In genomic region chr11:6547037-6547680, GRCm38 (mm10) we compare ENCODE assay signal across 8 mouse cellular contexts. TPM values are rescaled to one million over a fixed set of nuclear protein-coding genes. Genes with fewer than 3 reads are reported as not detected.
DNase-seq lines count a peak whose midpoint lies in the region; ATAC-seq and TF ChIP-seq lines count a peak whose summit lies in the region.

No protein-coding gene starts in this region.

- no peak for TF ChIP-seq EP300 in CH12.LX (IDR thresholded peaks at IDR 0.05; ENCODE audit: low read length)

- TF ChIP-seq RAD21 in CH12.LX (IDR thresholded peaks at IDR 0.05; ENCODE audit: low read depth, low read length): no peak

- WGBS in forebrain, embryonic 15.5 days: under 1% methylated on average over 38 of the region's 41 CpGs
- under 1% methylated on average over 29 of the region's 41 CpGs for WGBS in lung, embryonic 16.5 days
- 1% methylated on average over 34 of the region's 41 CpGs for WGBS in neural tube, embryonic 15.5 days

- intact Hi-C loops in heart, postnatal 25 days (cut with DNase I): loop anchor here (5.0 kb wide), 2 partner anchors 70 to 80 kb away; partner anchors contain the start of genes Purb and Tbrg4

- dilution Hi-C loops in CH12.LX (cut with MboI; ENCODE audit: extremely low pct_ligation_motif_present, extremely low pct_unique_long_range_greater_than_20kb, low sequenced_read_pairs): no loop called here

- peak; percentile 66 for ATAC-seq in forebrain, embryonic 15.5 days (replicated peaks)
- peak; percentile 76 for ATAC-seq in lung, embryonic 16.5 days (ENCODE audit: low read depth)
- peak; percentile 60; the same call in 1 of the 2 replicates for ATAC-seq in neural tube, embryonic 15.5 days (ENCODE audit: low FRiP score)

- no peak for TF ChIP-seq POLR2A in CH12.LX (IDR thresholded peaks at IDR 0.05; ENCODE audit: low read depth, low read length)

- peak overlapping the region; percentile 43 for H3K27ac ChIP-seq in CH12.LX (ENCODE audit: insufficient read depth, low read depth)
- peak overlapping the region; percentile 97 for H3K27ac ChIP-seq in forebrain, embryonic 15.5 days (replicated peaks)
- H3K27ac ChIP-seq in lung, embryonic 16.5 days (ENCODE audit: low read length): peak overlapping the region; percentile 96
- peak overlapping the region; percentile 95 for H3K27ac ChIP-seq in neural tube, embryonic 15.5 days (replicated peaks)

- peak overlapping the region; percentile 66 to 97 (median 84) for H3K4me3 ChIP-seq in CH12.LX (replicated peaks in 1 of 3; ENCODE audit: low read depth in 2 of 3, low read length in 2 of 3, poor library complexity in 1 of 3)
- peak overlapping the region; percentile 83 for H3K4me3 ChIP-seq in forebrain, embryonic 15.5 days
- peak overlapping the region; percentile 86 for H3K4me3 ChIP-seq in lung, embryonic 16.5 days (ENCODE audit: low read length)
- peak overlapping the region; percentile 87 for H3K4me3 ChIP-seq in neural tube, embryonic 15.5 days (replicated peaks)

- peak overlapping the region; percentile 85 for H3K4me2 ChIP-seq in CH12.LX (ENCODE audit: insufficient read depth, low read depth, poor library complexity, severe bottlenecking)
- H3K4me2 ChIP-seq in forebrain, embryonic 15.5 days (replicated peaks): peak overlapping the region; percentile 58
- peak overlapping the region; percentile 75 for H3K4me2 ChIP-seq in lung, embryonic 16.5 days (ENCODE audit: low read depth, low read length)
- H3K4me2 ChIP-seq in neural tube, embryonic 15.5 days: peak overlapping the region; percentile 75

- peaks cover 42% of the 10 kb centered on the region for H3K79me2 ChIP-seq in CH12.LX (replicated peaks; ENCODE audit: control insufficient read depth, extremely low read depth, insufficient read depth, poor library complexity, severe bottlenecking)

- peak; percentile 62 for DNase-seq in CH12.LX (ENCODE audit: extremely low read depth)
- DNase-seq in cerebellum, adult 11 months: peak; percentile 43
- DNase-seq in heart, postnatal 25 days (ENCODE audit: low spot score): peak; percentile 75
- DNase-seq in kidney, postnatal 36 days: peak; percentile 77 to 80
- DNase-seq in testis, postnatal 14 days (ENCODE audit: low spot score): peak; percentile 80

- H3K36me3 ChIP-seq in CH12.LX (replicated peaks in 1 of 2; ENCODE audit: control insufficient read depth in 1 of 2, insufficient read depth in 1 of 2, low read length in 1 of 2): peaks cover 0 to 24% of the 10 kb centered on the region in 2 experiments
- H3K36me3 ChIP-seq in forebrain, embryonic 15.5 days: no peaks in the 10 kb centered on the region
- 0 out of 2 replicates have a peak, but pooled peaks cover 2% of the 10 kb centered on the region for H3K36me3 ChIP-seq in lung, embryonic 16.5 days (ENCODE audit: control insufficient read depth, insufficient read depth, low read length)
- H3K36me3 ChIP-seq in neural tube, embryonic 15.5 days: no peaks in the 10 kb centered on the region

- peak overlapping the region; percentile 97 for H3K9ac ChIP-seq in CH12.LX (ENCODE audit: insufficient read depth, low read depth)
- peak overlapping the region; percentile 82 for H3K9ac ChIP-seq in forebrain, embryonic 15.5 days (replicated peaks)
- peak overlapping the region; percentile 90 for H3K9ac ChIP-seq in lung, embryonic 16.5 days (ENCODE audit: low read length)
- H3K9ac ChIP-seq in neural tube, embryonic 15.5 days (replicated peaks): peak overlapping the region; percentile 89

- in situ Hi-C loops in CH12.LX (cut with MboI; ENCODE audit: low pct_ligation_motif_present, low pct_unique_long_range_greater_than_20kb, low sequenced_read_pairs): loop anchor here (5.0 kb wide), 1 partner anchor 35 kb away; no protein-coding TSS in a partner anchor

- no peak for TF ChIP-seq CTCF in CH12.LX (conservative IDR thresholded peaks at IDR 0.05 in 1 of 2, IDR thresholded peaks at IDR 0.05 in 1 of 2; ENCODE audit: low read depth in 2 of 2, low read length in 2 of 2)

- peaks cover 8 to 30% of the 10 kb centered on the region in 2 experiments for H3K4me1 ChIP-seq in CH12.LX (ENCODE audit: control insufficient read depth in 1 of 2, insufficient read depth in 2 of 2)
- peaks cover 23% of the 10 kb centered on the region for H3K4me1 ChIP-seq in forebrain, embryonic 15.5 days
- peaks cover 9% of the 10 kb centered on the region for H3K4me1 ChIP-seq in lung, embryonic 16.5 days (replicated peaks; ENCODE audit: control insufficient read depth, insufficient read depth, low read length)
- H3K4me1 ChIP-seq in neural tube, embryonic 15.5 days: peaks cover 21% of the 10 kb centered on the region

- no peaks in the 10 kb centered on the region for H3K9me3 ChIP-seq in CH12.LX (replicated peaks; ENCODE audit: low read length)
- no peaks in the 10 kb centered on the region for H3K9me3 ChIP-seq in forebrain, embryonic 15.5 days
- no peaks in the 10 kb centered on the region for H3K9me3 ChIP-seq in lung, embryonic 16.5 days (ENCODE audit: control insufficient read depth, low read length)
- no peaks in the 10 kb centered on the region for H3K9me3 ChIP-seq in neural tube, embryonic 15.5 days (replicated peaks)

- no peaks in the 10 kb centered on the region for H3K27me3 ChIP-seq in CH12.LX (replicated peaks)
- no peaks in the 10 kb centered on the region for H3K27me3 ChIP-seq in forebrain, embryonic 15.5 days
- H3K27me3 ChIP-seq in lung, embryonic 16.5 days (ENCODE audit: control insufficient read depth, insufficient read depth, low read depth, low read length): no peaks in the 10 kb centered on the region
- H3K27me3 ChIP-seq in neural tube, embryonic 15.5 days (replicated peaks): no peaks in the 10 kb centered on the region

TF ChIP-seq in CH12.LX, 34 proteins besides CTCF, POLR2A, EP300 and RAD21:
- TF ChIP-seq SIN3A (IDR thresholded peaks at IDR 0.05; ENCODE audit: low read length) (0 out of 2 replicates have a peak, but pooled peaks have one; percentile 42), NELFE (IDR thresholded peaks at IDR 0.05; ENCODE audit: low read depth, low read length) (peak; percentile 51; the same call in 1 of the 2 replicates), TCF12 (IDR thresholded peaks at IDR 0.05; ENCODE audit: low read depth, low read length) (peak; percentile 16; the same call in 1 of the 2 replicates), TBP (conservative IDR thresholded peaks at IDR 0.05; ENCODE audit: low read depth, low read length) (0 out of 2 replicates have a peak, but pooled peaks have one; percentile 15), MAFK (IDR thresholded peaks at IDR 0.05; ENCODE audit: insufficient replicate concordance, low read length) (no peak), NRF1 (IDR thresholded peaks at IDR 0.05; ENCODE audit: low read depth, low read length) (peak; percentile 8; the same call in 1 of the 2 replicates), HCFC1 (IDR thresholded peaks at IDR 0.05; ENCODE audit: low read depth, low read length) (peak; percentile 36; the same call in 1 of the 2 replicates), ZNF384 (IDR thresholded peaks at IDR 0.05; ENCODE audit: low read depth, low read length) (no peak), MEF2A (IDR thresholded peaks at IDR 0.05; ENCODE audit: borderline replicate concordance, low read depth, low read length) (0 out of 2 replicates have a peak, but pooled peaks have one; percentile 14), KAT2A (IDR thresholded peaks at IDR 0.05; ENCODE audit: insufficient replicate concordance, low read length) (no peak), MYC (IDR thresholded peaks at IDR 0.05; ENCODE audit: low read depth, low read length) (peak; percentile 65; the same call in 1 of the 2 replicates), UBTF (IDR thresholded peaks at IDR 0.05; ENCODE audit: low read depth, low read length) (0 out of 2 replicates have a peak, but pooled peaks have one; percentile 63)

RNA-seq across cellular contexts. Expression of gene Ccm2, which starts 0.5 kb away (rescaled TPM):
- total RNA-seq in CH12.LX (2012; rRNA removed): 30.4 and 31.6 TPM in 2 replicates
- total RNA-seq in CH12.LX (2014; rRNA removed): 32.7 and 32.9 TPM in 2 replicates
- 29.4 and 34.5 TPM in 2 replicates for polyA plus RNA-seq in CH12.LX (2012; ENCODE audit: insufficient read length, low read depth)
- 104 and 107 TPM in 2 replicates for polyA plus RNA-seq in forebrain, embryonic 15.5 days (2015; fragmentation: Nextera tagmentation; extraction: Ambion mirVana)
- 10 to 100 TPM; 23.9 to 24.3 TPM for total RNA-seq in heart, postnatal 25 days (2021)
- polyA plus RNA-seq in lung, embryonic 16.5 days (2015; fragmentation: Nextera tagmentation; extraction: Ambion mirVana): 79.1 and 79.3 TPM in 2 replicates
- 96.2 and 107 TPM in 2 replicates for polyA plus RNA-seq in neural tube, embryonic 15.5 days (2015; fragmentation: Nextera tagmentation; extraction: Ambion mirVana)

RNA-seq across cellular contexts. Expression of gene Myo1g, which starts 26.4 kb away (rescaled TPM):
- total RNA-seq in CH12.LX (2012; rRNA removed): 279 and 335 TPM in 2 replicates
- total RNA-seq in CH12.LX (2014; rRNA removed): 265 and 268 TPM in 2 replicates
- polyA plus RNA-seq in CH12.LX (2012; ENCODE audit: insufficient read length, low read depth): 279 and 284 TPM in 2 replicates
- 0.34 and 0.41 TPM in 2 replicates for polyA plus RNA-seq in forebrain, embryonic 15.5 days (2015; fragmentation: Nextera tagmentation; extraction: Ambion mirVana)
- 1 to 10 TPM; 1.5 to 2.4 TPM for total RNA-seq in heart, postnatal 25 days (2021)
- 3.8 and 5.0 TPM in 2 replicates for polyA plus RNA-seq in lung, embryonic 16.5 days (2015; fragmentation: Nextera tagmentation; extraction: Ambion mirVana)
- polyA plus RNA-seq in neural tube, embryonic 15.5 days (2015; fragmentation: Nextera tagmentation; extraction: Ambion mirVana): 0.37 and 6.2 TPM in 2 replicates

RNA-seq across cellular contexts. Expression of gene Nacad, which starts 58.7 kb away (rescaled TPM):
- total RNA-seq in CH12.LX (2012; rRNA removed): 0.13 TPM in 2 replicates
- total RNA-seq in CH12.LX (2014; rRNA removed): not detected in 2 replicates
- polyA plus RNA-seq in CH12.LX (2012; ENCODE audit: insufficient read length, low read depth): 0.34 TPM in 1 of 2 replicates, not detected in the other
- 66.9 and 67.4 TPM in 2 replicates for polyA plus RNA-seq in forebrain, embryonic 15.5 days (2015; fragmentation: Nextera tagmentation; extraction: Ambion mirVana)
- total RNA-seq in heart, postnatal 25 days (2021): 1 to 10 TPM in 1 of 2 experiments, under 1 TPM in 1; 0.49 to 1.1 TPM
- polyA plus RNA-seq in lung, embryonic 16.5 days (2015; fragmentation: Nextera tagmentation; extraction: Ambion mirVana): 1.6 TPM in 2 replicates
- polyA plus RNA-seq in neural tube, embryonic 15.5 days (2015; fragmentation: Nextera tagmentation; extraction: Ambion mirVana): 66.7 and 78.2 TPM in 2 replicates

Comparison
In these comparisons a context has a peak if more than half of its experiments do, and no peak if none do; other contexts are left out.
1. Peak in every context shown above with its lines: DNase-seq, ATAC-seq, H3K4me3 ChIP-seq and H3K27ac ChIP-seq.
2. H3K27ac ChIP-seq: peak in every context shown above with its lines; median percentile 97 in forebrain, embryonic 15.5 days; 96 in lung, embryonic 16.5 days; 95 in neural tube, embryonic 15.5 days; 43 in CH12.LX.
3. RNA of gene Myo1g, which starts 26.4 kb away (polyA plus RNA-seq): 279 to 284 TPM in CH12.LX; 3.8 to 5.0 TPM in lung, embryonic 16.5 days, 0.34 to 0.41 TPM in forebrain, embryonic 15.5 days and 0.37 to 6.2 TPM in neural tube, embryonic 15.5 days; every median in the first group is over 10 times any median in the second.
4. RNA of gene Nacad, which starts 58.7 kb away (polyA plus RNA-seq): 66.7 to 78.2 TPM in neural tube, embryonic 15.5 days and 66.9 to 67.4 TPM in forebrain, embryonic 15.5 days; 1.6 TPM in lung, embryonic 16.5 days and 0.34 TPM in CH12.LX; every median in the first group is over 10 times any median in the second.